Mouse (Mus musculus): ENCODE measurements around the gene Mark1.

The Mark1 gene

DNA sequence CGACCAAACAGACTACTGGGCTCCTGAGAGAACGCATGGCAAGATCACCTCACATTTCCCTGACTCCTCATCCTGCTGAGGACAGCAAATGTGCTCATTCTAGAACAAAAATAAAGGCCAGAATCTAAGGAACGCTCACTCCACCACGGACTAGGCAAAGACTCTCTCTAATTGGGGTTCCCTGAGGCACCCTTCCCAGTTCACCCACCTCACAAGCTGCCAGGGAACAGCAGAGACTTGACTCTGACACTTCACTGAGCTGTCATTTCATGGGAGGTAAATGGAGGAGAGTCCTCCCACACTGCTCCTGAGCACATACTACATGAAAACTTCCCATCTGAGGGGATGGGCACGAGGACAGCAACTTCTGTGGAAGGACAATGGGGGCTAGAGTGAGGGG is 37.5 kb downstream of the Mark1 start:
- CTCF ChIA-PET: no interaction called here

DNA sequence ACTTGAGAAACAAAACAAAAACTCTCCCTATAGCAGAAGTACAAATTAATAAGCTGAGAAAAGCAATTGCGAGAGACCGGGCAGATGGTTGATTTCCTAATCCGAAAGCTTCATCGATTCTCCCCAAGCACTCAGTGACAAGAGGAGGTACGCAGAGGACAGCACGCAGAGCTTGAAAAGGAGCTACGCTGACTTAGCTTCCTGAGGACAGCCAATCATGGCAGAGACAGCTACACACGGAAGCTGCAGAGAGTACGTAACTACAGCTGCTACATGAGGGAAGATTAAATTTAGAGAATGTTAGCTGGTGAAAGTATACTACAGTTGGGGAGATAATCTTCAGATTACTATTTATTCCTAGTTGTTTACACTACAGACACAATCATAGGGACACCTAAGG is 40.6 kb downstream of the Mark1 start:
- CTCF ChIA-PET: no interaction called here

DNA sequence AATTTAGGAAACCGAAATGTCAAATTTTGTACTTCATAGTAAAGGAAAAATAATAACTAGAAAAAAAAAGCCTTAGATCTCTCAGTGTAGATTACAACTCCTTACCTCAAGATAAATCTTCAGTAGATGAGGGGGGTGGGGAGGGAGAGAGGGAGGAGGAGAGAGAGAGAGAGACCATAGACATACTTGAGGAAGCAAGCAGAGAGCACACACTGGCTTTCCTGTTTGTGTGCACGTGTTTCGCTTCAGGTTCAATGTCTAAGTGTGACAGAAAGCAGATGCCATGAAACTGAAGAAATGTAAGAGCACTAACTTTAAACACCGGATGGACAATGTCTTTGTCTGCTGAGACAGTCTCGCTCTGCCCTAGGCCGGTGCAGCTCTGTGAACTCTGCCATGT is 41.0 kb downstream of the Mark1 start:
- CTCF ChIA-PET: no interaction called here

DNA sequence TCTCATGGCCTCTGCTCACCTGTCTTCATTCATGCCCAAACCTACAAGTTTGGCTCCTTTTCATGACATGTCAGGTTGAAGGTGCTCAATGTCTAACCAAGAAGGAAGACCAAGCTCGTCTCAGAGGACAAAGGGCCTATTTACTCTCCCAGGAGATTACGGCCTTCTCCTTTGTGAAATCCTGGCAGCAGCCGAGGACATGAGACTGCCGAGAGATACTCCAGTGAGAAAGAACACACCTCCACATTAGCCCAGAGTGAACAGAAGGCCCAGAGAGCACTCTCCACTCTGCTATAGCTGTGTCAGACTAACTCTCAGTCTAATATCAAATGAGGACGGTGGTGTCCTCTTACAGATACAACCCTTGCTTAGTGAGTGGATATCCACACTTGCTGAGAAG is 47.6 kb downstream of the Mark1 start:
- CTCF ChIA-PET: no interaction called here

DNA sequence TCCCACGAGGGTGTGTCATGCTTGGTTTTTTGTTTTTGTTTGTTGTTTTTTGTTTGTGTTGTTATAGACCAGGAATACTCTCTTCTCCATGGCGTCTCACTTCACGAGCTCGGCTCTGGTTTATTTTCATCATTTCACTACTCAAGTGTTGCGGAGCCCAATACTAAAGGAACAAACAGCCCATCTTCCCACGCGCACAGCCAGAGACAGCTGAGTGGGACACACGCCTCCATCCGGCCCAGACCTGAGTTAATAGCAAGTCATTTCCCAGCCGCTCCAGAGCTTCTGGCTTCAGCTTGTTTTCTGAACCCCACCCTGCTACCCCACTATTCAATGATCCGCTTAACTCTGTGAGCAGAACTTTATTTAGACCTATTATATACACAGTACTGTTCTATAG is 48.3 kb downstream of the Mark1 start:
- CTCF ChIA-PET: no interaction called here

DNA sequence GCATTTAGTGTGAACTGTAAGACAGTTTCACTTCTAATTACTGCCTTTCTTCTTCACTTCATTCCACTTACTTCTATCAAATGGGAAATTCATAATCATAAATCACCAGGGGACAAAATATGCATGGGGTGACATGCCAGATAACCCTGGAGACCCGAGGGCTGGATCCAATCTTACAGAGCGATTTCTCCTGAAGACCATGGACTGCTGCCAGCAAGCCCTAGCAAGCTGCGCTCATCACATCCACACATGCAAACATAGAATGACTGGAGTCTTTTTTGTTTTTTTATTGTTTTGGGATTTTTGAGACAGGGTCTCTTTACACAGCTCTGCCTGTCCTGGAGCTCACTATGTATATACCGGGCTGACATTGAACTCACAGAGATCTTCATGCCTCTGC is 61.3 kb downstream of the Mark1 start:
- CTCF ChIA-PET: no interaction called here

DNA sequence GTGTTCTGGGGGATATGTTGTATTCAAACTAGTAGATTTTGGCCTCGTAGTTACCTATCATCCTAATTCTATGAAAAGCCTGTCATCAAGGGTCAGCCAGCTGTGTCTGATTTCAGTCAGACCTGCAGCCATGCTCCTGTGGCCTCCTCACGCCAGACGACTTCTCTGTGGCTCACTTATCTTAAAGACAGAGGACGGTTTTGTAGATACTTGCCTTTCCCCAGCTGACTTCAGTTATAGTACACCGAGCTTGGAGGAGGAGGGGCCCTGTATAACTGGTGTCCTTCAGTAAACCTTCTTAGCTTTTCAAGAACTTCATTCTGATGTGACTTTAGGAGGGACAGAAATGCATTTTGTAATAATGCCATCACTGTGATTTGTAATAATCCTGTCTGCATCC is 63.4 kb downstream of the Mark1 start:
- CTCF ChIA-PET: no interaction called here

DNA sequence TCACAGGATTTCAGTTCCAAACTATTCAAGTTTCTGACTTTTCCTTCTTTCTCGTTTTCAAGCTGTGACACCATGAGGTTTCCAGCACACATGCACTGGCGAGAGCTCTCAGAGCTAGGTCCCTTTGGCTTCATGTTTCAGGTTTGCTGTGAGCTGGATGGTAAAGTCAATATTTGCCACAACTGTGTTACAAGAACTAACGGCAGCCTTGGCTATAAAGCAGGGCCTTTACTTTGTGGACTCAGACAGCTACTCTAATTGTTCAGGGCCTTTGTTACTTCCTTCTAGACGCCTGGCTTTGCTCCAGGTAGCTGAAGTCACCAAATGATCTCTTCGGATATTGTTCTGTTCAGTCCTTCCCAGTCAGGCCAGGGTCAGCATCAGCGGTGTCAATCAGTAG is 63.9 kb downstream of the Mark1 start:
- CTCF ChIA-PET: no interaction called here

DNA sequence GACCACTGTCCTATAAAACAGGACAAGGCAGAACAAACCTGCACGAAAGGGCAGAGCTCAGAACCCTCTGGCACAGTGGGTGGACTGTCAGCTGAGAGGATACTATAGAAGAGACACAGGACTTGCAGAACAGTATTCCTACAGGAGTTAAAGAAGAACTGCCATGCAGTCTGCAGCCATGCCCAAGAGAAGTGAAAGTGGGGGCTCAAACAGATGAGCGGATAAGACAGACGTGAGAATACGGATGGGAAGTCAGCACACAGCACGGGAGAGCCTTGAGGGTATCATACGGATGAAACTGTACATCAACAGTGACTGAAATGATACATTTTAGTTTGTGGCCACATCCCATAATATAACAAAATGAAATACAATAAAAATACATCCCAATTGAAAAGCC is 68.3 kb downstream of the Mark1 start:
- CTCF ChIA-PET: no interaction called here

DNA sequence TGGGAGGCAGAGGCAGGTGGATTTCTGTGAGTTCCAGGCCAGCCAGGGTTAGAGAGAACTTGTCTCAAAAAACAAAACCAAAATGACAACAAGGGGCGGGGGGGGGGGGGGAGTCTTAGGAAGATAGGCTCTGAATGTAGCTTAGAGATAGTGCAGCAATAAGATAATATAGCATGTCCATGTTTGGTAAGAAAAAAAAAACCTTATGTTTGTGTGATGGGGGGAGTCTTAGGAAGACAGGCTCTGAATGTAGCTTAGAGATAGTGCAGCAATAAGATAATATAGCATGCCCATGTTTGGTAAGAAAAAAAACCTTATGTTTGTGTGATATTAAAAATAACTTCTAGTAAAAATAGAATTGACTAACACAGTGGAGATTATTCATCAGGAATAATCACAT is 71.0 kb downstream of the Mark1 start:
- CTCF ChIA-PET: interaction anchor here (0.6 kb wide), 2 partner anchors 97 to 473 kb away, joined by 3 to 7 read pairs; no protein-coding TSS in a partner anchor

DNA sequence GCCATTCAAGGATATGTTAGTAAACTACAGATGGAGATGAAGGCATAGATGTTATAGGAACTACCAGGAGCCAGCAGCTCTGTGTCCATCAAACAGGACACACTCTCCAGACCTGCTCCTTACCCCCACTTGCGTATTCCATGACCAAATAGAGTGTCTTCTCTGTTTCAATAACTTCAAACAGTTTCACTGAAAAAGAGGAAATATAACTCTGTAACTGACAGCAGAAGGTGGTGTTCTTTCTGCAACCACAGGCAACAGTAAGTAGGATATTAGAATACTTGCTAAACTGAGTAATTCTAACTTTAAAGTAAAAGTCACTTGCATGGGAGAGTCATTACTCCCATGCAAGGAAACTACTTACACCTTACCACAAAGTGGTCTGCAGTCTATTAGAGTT is 71.5 kb downstream of the Mark1 start:
- CTCF ChIA-PET: interaction anchor here (0.6 kb wide), 1 partner anchor 473 kb away, joined by 3 read pairs; no protein-coding TSS in a partner anchor

DNA sequence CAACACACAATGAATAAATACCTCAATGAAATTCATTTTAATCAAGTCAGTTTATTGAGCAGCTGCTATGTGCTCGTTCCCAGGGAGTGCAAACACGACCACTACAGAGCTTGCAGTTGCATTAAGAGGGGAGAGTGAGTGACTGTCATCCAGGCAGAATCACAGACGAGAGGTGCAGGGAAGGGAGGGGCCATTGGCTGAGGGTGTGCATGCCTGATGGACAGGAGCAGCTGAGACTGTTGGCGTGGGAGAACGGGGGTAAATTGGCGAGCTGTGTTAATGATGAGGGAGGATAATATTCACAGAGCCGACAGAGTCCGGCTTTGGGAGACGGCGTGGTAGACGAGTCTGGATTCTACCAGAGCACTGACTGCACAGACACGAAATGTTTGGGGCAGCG is 76.5 kb downstream of the Mark1 start:
- CTCF ChIA-PET: interaction anchor here (0.7 kb wide), 1 partner anchor 98 kb away, joined by 3 read pairs; no protein-coding TSS in a partner anchor

DNA sequence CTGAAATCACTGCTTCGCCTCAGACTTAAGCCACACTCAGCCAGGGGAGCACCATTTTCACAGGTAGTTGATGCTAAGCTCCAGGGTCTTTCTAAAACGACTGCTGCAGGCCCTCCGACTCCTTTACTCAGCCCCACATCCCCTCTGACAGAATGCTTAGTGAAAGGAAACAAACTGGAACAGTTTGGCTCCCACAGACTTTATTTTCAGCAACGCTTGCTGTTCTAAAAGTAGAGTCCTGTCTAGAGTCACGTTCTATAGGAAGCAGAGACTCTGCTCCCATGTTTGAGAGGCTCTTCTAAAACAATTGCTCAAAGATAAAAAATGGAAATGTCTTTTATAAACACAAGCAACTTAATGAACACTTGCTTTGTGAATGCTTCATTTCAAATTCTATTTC is 79.3 kb downstream of the Mark1 start:
- CTCF ChIA-PET: no interaction called here

DNA sequence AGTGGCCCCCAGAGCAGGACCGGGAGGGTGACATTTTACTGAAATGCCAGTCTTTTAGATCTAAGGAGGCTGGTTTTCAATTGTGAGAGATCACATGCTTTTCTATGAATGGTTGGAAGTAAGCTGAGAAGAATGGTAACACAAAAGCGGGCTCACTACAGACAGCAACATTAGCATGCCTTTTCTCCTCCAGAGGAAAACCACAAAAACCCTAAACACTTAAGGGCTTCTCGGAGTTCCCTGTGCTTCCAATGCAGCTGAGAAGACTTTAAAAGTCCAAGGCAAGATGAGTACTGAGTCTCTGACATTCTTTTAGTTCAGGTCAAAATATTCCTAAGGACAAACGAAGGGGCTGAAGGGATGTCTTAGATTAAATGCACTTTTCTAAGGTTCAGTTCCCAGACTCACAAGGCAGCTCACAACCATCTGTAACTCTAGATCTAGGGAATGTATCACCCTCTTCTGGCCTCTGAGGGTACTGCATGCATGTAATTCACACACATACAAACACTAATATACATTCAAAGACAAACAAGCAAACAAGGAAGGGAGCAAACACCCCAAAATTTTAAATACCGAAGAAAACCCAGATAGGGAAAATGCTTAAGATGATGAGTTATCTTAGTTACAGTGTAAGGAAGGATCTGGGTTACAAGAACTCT is 81.0 kb downstream of the Mark1 start:
- CTCF ChIA-PET: no interaction called here

DNA sequence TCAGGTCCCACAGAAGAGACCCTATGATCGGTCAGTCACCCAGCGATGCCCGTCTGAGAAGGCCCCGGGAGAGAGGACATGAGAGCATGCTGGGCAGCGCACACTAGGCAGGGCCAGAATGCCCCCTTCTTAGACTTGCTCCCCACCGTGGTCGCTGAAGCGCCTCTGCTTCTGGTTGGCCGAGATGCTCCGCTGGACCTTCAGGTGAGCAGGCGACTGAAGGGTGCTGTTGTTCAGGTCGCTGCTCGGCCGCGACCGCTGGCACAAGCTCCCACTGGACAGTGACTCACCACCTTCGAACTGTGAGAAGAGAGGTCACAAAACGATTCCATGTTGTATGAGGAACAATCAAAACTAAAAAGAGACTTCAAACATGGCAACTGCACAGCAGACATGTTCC is 87.0 kb downstream of the Mark1 start:
- CTCF ChIA-PET: no interaction called here

DNA sequence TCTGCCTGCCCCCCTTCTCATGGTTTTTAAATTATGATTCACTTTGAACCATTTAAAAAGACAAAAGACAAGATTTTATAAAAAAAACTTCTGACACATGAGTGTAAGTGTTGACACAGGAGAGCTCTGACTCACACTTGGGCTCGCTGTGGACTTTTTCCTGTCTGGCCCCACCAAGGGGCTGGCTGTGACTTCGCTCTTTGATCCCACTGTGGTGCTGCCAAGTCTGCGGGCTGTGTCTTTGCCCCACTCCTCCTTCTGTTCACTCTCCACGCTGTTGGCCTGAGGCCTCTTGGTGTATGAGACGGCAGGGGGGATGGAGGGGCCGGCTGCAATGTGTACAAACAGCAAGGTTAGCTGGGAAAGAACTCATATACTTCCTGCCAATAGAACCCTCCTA is 87.5 kb downstream of the Mark1 start:
- CTCF ChIA-PET: interaction anchor here (0.9 kb wide), 1 partner anchor 88 kb away, joined by 3 read pairs; no protein-coding TSS in a partner anchor

DNA sequence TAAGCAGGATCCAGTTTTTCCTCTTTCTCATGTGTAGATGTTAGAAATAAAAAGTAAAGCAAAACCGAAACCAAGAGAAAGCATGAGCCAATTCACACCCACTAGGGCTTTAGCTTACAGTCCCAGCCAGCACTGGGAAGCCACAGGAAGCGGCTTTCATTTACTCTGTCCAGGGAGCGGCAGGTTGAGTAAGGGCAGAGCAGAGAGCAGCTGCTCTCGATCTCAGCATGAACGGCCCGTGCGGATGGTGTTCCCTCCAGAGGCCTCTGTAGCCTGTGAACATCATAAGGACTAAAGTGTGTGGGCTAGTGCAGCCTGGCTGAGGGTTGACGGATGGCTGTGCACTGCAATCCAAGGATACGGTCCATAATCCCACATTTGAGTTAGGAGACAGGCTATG is 90.8 kb downstream of the Mark1 start:
- CTCF ChIA-PET: no interaction called here

DNA sequence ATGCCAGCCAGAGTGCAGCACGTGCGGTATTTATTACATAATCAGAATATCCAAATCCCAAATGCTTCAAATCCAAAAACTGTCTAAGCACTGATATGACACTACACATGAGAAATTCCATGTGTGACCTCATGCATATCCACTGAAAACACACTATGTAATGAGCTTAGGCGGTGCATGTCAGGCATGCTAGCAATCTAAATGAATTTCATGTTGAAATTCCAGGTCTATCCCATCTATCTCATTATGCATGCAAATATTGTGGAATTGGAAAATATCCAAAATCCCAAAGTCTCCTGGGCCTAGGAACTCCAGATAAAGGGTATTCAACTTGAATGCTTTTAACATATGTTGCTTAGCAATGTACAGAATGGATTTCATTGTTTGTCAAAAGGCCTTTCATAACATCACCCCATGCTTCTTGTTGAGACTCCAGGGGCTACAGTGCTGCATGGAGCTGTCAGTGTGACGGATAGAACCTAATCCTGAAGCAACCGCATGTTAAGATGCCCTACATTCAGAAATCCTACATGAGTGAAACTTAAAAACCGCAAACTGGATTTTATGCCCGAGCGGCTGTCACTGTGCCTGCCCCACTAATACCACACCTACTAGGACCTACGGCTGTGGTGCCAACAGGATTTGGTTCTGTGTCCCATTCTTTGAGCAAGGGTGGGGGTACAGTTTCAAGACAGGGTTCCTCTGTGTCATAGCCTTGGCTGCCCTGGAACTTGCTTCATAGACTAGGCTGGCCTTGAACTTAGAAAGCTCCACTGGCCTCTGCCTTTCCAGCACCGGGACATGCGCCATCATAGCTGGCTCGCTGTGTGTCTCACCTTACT is 93.2 kb downstream of the Mark1 start:
- CTCF ChIA-PET: no interaction called here

DNA sequence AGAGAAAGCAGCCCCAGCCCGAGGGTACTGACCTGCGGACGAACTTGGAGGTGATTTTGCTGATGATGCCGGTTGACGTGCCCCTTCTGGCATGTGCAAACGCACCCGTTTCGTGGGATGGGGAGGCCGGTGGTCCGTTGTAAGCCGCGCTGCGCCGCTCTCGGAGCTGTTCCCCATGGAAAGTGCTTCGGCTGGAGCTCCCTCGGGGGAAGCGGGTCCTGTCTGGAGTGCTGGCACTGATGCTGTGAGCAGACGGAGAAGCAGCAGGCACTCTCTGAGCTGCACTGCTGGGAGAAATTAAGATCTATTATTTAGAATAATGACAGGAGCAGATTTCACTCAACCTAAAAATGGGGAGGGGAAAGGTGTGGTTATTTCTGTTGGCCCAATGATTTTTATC is 94.0 kb downstream of the Mark1 start:
- CTCF ChIA-PET: no interaction called here

DNA sequence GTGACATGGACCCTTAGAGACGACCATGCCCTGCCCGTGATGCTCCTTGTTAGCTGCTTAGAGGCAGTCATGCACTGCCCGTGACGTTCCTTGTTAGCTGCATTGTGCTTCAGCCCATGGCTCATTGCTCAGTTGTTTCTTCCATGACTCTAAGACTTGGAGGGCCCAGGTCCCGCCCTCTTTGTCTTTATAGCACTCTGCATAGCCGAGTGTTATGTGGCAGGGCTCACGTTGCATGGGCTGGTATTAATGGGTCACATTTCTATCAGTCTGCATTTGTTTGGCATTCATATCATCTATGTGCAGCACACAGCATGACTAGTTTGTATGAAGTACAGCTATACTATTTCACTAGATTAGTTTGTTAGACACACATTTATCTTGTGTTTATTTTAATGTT is 95.7 kb downstream of the Mark1 start:
- CTCF ChIA-PET: no interaction called here

DNA sequence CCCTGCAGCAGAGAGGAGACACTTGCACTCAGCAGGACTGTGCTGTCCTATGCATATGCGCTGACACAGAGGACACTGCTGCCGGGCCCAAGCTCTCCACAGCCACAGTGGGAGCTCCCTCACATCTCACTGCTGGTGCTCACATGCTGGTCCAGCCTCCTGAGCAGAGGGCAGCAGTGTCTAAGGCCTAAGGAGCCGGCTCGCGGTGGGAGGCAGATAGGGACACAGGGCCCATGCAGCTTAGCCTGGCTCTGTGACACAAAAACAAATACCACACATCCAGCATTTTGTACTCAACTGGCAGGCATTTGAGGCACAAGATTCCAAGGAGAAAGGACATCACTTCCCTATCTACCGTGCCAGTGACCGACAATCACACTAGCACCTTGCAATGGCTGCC is 96.5 kb downstream of the Mark1 start:
- CTCF ChIA-PET: no interaction called here

DNA sequence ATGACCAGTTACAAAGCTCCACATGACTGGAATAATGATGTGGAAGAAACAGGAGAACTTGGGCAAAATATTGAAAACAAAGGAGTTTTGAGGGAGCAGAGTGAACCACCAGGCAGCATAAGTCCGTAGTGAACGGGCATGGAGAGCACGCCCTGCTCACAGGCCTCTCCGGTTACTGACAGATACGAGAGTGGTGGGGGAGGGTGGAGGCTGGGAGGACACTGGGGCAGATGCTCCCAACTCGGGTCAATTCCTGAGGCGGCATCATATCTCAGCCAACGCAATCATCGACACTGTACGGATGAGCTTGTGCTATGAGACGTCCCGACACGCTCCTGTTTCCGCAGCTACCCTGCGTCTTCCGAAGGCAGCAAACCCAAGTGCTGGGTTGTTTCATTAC is 102.0 kb downstream of the Mark1 start:
- CTCF ChIA-PET: no interaction called here

DNA sequence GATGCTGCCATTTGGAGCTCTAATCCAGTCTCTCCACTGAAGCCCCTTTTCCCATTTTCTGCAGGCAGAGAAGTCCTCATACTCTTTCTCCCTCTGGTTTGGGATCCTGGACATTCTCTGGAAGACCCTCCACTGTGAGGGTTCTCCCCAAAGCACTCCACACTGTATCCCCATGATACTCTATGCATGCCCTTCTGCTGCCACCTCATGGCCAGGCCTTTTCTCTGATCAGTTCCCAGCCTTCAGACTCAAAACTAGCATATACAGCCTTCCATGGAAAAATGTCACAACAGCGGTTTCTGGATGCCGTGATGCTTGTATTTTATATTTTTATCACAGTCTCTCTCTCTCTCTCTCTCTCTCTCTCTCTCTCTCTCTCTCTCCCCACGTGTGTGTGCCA is 107.4 kb downstream of the Mark1 start:
- CTCF ChIA-PET: no interaction called here

DNA sequence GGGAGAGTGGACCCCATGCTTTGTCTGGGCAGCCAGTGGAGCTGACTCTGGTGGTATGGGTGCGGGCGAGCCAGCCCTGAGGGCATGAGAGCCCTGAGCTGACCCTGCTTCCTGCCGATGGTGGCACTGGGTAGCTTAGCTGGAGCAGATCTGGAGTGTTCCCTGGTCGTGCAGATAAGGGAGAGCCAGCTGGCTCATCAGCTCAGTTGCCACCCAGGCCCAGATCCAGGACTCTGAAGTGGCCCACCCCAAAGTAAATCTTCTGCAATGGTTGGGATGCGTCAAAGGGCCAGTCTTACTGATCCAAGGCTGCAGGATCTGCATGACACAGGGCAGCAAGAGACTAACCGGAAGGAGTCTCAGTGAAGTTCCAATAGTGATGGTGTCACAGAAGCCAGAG is 109.9 kb downstream of the Mark1 start:
- CTCF ChIA-PET: no interaction called here

Data from spleen, embryonic (tissue).